Mouse (Mus musculus) neural tube, postnatal 0 days (tissue): Measurements from ENCODE around the gene Zfp286. TPM values are rescaled to one million over a fixed set of nuclear protein-coding genes. Genes with fewer than 3 reads are reported as not detected.

ENCODE experiments used
- polyA plus RNA-seq: library from polyadenylated mRNA; unstranded; fragments of >200 nt; fragmentation: Nextera tagmentation; extraction: Ambion mirVana; gene quantifications from 2 replicates; pipeline ENCODE4 v1.2.1, GENCODE M21; 2015

Gene Zfp286
- 14.0 and 18.6 TPM in 2 replicates for polyA plus RNA-seq

DNA sequence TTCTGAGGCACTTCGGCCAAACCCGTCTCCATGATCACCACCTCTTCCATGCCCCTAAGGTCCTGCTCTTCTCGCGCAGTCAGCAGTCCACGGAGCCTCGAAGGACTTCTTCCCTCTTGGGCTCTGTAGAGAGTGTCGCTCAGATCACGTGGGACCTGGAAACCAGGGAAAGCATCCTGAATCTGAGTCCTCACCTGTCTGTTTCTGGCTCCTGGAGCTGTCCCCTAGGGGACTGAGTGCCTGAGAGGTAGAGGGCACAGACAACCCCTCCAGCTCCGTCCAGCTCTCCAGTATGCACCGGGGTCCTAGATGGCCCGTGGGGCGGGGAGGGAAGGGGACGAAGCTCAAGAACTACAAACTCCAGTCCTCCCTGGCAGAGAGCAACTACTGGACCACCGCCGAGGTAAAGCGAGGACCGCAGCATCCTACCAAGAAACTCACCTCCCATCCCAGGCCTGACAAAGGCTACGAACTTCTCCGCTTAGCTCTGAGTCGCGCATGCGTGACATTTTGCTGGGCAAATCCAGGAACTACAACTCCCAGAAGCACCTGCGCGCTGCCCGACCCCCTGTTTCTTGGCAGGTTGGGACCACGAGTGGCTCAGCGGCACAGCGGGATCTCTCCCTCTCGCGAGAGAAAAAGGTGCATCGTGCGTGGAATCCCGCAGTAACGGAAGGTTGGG, at the start of gene Zfp286:
TSS of gene Zfp286 (minus strand) at position 528 of the 682 bp plus-strand sequence.

DNA sequence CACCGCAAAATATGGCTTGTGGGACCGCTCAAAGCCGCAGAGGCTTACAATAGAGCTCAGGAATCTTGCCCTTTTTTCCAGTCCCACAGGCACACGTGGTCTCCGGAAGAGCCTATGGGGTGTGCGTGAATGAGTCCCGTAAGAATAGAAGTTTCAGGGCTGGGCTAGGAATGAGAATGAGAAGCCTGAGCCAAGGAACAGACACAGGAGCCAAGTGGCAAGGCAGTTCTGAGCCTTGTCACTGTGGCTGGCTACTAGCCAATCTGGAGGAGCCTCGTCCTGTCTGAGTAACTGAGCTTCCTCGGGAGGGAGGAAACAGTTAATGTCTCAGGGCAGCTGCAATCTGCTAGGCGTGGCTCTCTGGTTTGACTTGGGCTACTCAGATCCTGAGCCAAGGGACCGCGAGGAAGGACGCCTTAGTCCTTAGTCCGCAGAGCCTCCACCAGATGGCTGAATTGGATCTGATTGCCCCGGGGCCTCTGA, 30.8 kb upstream of the Zfp286 start, which contains the start of gene Trim16:
TSS of gene Trim16 (plus strand) at position 173 of the 483 bp plus-strand sequence.

DNA sequence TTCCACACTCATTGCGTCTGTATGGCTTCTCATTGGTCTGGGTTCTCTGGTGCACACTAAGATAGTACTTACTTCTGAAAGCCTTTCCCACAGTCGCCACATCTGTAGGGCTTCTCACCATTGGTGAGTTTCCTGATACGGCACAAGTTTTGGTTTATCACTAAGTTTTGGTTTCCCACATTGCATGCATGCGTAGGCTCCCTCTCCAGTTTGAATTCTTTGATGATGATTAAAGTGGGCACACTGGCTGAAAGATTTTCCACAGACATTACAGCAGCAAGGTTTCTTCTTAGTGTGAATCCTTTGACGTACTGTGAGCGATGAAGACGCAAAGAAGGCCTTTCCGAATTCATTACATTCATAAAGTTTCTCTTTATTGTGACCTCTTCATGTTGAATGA, 36.5 kb downstream of the Zfp286 start, which contains the start of gene Gm10428:
TSS of gene Gm10428 (plus strand) at position 321 of the 400 bp plus-strand sequence.

DNA sequence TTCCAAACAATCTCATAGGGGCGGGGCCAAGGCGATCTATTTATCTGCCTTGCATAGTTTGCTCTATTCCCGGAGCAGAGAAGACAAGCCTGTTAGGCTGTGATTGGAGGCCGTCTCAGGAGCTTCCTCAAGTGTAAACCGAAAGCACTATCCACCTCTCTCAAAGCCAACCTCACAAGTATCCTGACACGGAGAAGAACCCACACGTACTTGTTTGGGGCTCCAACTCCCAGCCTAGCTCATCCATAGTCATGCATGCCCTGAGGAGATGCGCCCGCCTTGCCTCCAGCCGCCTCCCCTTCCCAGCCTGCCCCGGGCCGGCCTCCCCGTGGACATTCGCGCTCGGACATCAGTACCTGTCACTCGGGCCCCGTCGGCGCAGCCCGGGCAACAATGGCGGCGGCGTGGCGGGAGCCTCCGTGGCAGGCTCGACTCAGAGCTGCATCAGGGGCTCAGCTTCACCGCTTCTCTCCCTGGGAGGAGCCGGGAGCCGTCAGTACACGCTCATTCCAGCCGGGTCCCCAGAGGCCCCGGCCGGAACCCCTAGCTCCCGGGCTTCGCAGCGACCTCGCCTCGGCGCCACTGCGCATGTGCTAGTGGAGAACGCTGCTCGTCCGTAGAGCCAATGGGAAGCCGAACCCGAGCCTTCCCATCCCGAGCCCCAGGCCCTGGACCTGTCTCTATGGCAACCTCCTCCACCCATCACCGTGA, 57.8 kb downstream of the Zfp286 start, which contains the start of gene Zfp287:
TSS of gene Zfp287 (minus strand) at position 595 of the 711 bp plus-strand sequence.

Other genes with a start within 250 kb of the Zfp286 start
- 3,873 and 3,884 TPM in 2 replicates for gene Ubb, start 238.3 kb downstream of the Zfp286 start, polyA plus RNA-seq
- 25.9 and 32.1 TPM in 2 replicates for gene Trpv2, start 215.0 kb downstream of the Zfp286 start, polyA plus RNA-seq
- 7.6 and 7.9 TPM in 2 replicates for gene Lrrc75a, start 140.9 kb downstream of the Zfp286 start, polyA plus RNA-seq
- gene Mmgt2, start 140.8 kb downstream of the Zfp286 start, polyA plus RNA-seq, result 24.7 and 32.0 TPM in 2 replicates
- 10.5 and 11.5 TPM in 2 replicates for gene Zfp287, start 57.6 kb downstream of the Zfp286 start, polyA plus RNA-seq
- not detected in 2 replicates for gene Gm10428, start 36.4 kb downstream of the Zfp286 start, polyA plus RNA-seq
- 5.7 and 6.6 TPM in 2 replicates for gene Trim16, start 30.8 kb upstream of the Zfp286 start, polyA plus RNA-seq
- 0.41 and 0.49 TPM in 2 replicates for gene Fbxw10, start 57.6 kb upstream of the Zfp286 start, polyA plus RNA-seq
- 44.3 and 47.3 TPM in 2 replicates for gene Tvp23b, start 90.0 kb upstream of the Zfp286 start, polyA plus RNA-seq
- gene Cdrt4, start 161.7 kb upstream of the Zfp286 start, polyA plus RNA-seq, result 0.37 TPM in 1 of 2 replicates, not detected in the other